Mouse (Mus musculus) embryonic facial prominence, embryonic 12.5 days (tissue): ENCODE data around the gene Gamt. TPM values are rescaled to one million over a fixed set of nuclear protein-coding genes. Genes with fewer than 3 reads are reported as not detected.
A peak's percentile ranks its signal among the peaks of the same experiment; 100 is the strongest.
"Not testable (repeated sequence)": the region's sequence is repeated elsewhere in the genome, so short reads cannot be mapped to it uniquely, and the experiment has no call there.

Experiments used
- ATAC-seq: fragments of 200-750 bp; cut with Nextera tagmentation; 2 replicates; pipeline ENCODE4 v1.8.0; 2017; ENCODE audit not compliant: insufficient number of reproducible peaks, insufficient read depth, low FRiP score, low TSS enrichment
- H3K27ac ChIP-seq: fragments of 300-500 bp; sonication (generic); 2 replicates; pipeline ENCODE4 v1.5.1; 2016; ENCODE audit warnings: mild to moderate bottlenecking
- H3K27me3 ChIP-seq: fragments of 300-500 bp; sonication (generic); 2 replicates; pipeline ENCODE4 v1.6.1; 2016; ENCODE audit warnings: mild to moderate bottlenecking, moderate library complexity
- H3K36me3 ChIP-seq: fragments of 300-500 bp; sonication (generic); 2 replicates; pipeline ENCODE4 v1.6.1; 2016; ENCODE audit warnings: mild to moderate bottlenecking
- H3K4me1 ChIP-seq: fragments of 300-500 bp; sonication (generic); 2 replicates; pipeline ENCODE4 v1.6.1; 2016
- H3K4me2 ChIP-seq: fragments of 300-500 bp; sonication (generic); replicated peaks from 2 replicates; pipeline ENCODE4 v1.6.1; 2016; ENCODE audit warnings: mild to moderate bottlenecking, moderate library complexity
- H3K4me3 ChIP-seq: fragments of 300-500 bp; sonication (generic); 2 replicates; pipeline ENCODE4 v1.5.1; 2016; ENCODE audit warnings: mild to moderate bottlenecking
- H3K9ac ChIP-seq: fragments of 300-500 bp; sonication (generic); 2 replicates; pipeline ENCODE4 v1.6.1; 2016; ENCODE audit warnings: mild to moderate bottlenecking, moderate library complexity
- H3K9me3 ChIP-seq: fragments of 300-500 bp; sonication (generic); 2 replicates; pipeline ENCODE4 v1.6.1; 2016; ENCODE audit warnings: mild to moderate bottlenecking, moderate library complexity
- WGBS: fragments of 180-500 bp; shearing (Covaris S2); methylation state at CpG from one replicate; pipeline ENCODE4 v1.1.7; 2016; 5-methylcytosine and 5-hydroxymethylcytosine counted together
- microRNA-seq: library from miRNA; unstranded; fragments of <30 nt; microRNA quantifications from one replicate; pipeline ENCODE4, GENCODE M21; 2017
- polyA plus RNA-seq: library from polyadenylated mRNA; unstranded; fragments of >200 nt; fragmentation: Nextera tagmentation; extraction: Ambion mirVana; gene quantifications from 2 replicates; pipeline ENCODE4 v1.2.1, GENCODE M21; 2016

Gene Gamt
- polyA plus RNA-seq, 1 experiment from 2014 or later, result 33.8 TPM

DNA sequence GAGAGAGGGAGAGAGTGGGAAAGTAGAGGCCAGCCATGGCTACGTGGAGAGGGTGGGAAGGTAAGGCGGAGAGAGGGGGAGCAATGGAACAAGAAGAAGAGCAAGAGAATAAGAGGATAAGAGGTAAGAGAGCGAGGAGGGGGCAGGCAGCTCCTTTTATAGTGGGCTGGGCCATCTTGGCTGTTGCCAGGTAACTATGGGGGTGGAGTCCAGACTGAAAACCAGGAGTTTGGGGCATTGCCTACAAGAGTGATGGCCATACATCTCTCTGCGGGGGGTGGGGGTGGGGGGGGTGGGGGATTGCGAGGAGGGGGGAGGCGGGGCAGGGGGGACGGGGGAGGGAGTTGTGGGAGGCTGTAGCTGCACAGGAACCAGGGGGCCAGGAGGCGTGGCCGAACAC lies 40.1 kb downstream of the Gamt start:
- Histone ChIP-seq H3K9ac (no peak overlapping the region), H3K9me3 (no peaks in the 10 kb centered on the region), H3K27ac (no peak overlapping the region), H3K36me3 (no peaks in the 10 kb centered on the region), H3K4me3 (no peak overlapping the region), H3K27me3 (no peaks in the 10 kb centered on the region), H3K4me1 (peaks cover 11% of the 10 kb centered on the region; the same call in 1 of the 2 replicates), H3K4me2 (no peak overlapping the region)
- ATAC-seq, result no peak
- 52% methylated on average over 6 of the region's 9 CpGs for WGBS

DNA sequence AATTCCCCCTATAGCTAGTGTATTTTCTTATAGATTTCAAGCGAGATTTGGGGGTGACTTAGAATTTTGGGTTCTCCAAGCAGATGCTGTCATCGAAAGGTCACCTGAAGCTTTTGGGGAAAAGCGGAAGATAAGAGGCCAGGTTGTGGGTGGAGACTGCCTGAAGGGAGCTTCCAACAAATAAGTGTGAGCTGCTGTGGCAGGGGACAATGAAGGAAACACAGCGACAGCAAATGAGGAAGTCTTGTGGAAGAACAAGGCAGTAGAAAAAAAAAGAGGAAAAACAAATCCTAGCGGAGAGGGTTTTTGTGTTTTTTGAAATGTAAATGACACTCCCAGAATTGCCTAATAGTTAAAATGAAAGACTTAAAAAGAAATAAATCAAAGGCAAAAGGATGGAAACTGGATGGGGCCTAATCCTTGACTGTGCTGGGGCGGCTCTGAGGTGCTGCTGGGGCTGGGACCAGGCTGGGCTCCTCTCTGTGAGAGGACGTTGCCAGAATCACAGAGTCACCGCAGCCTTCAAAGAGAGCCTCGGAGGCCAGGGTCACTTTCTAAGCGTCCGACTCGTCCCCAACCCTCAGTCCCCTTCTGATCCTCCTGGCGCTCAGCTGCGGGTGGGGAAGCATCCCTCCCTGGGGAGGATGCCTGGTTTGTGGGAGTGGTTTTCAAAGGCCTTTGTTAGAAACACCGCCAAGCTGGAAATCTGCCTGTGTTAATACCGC lies 45.6 kb downstream of the Gamt start:
- Histone ChIP-seq H3K36me3 (no peaks in the 10 kb centered on the region), H3K9me3 (no peaks in the 10 kb centered on the region), H3K4me1 (peaks cover 2% of the 10 kb centered on the region; the same call in 1 of the 2 replicates), H3K4me3 (no peak overlapping the region), H3K27ac (0 out of 2 replicates have a peak overlapping the region, but pooled peaks have one; percentile 3), H3K4me2 (no peak overlapping the region), H3K27me3 (no peaks in the 10 kb centered on the region), H3K9ac (no peak overlapping the region)
- no peak for ATAC-seq
- WGBS, result 23% methylated on average over 16 of the region's 16 CpGs

DNA sequence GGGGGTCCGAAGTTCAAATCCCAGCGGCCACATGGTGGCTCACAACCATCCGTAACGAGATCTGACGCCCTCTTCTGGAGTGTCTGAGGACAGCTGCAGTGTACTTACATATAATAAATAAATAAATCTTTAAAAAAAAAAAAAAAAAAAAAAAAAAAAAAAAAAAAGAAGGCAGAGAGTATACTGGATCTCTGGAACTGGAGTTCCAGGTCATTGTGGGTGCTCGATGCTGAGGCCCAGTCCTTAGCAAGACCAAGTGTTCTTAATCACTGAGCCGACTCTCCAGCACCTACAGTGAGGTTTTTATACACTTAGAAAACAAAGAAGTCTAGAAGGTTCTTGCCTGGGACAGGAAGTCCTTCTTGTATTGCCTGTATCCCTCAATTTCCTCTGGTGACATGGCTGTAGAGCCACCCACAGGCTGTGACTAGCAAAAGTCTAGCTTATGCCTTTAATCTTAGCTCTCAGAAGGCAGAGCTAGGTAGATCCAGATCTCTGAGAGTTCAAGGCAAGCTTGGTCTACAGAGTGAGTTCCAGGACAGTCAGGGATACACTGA lies 49.2 kb downstream of the Gamt start:
- not testable (repeated sequence) for H3K9me3 ChIP-seq, H3K4me2 ChIP-seq, H3K4me3 ChIP-seq, H3K36me3 ChIP-seq, H3K27ac ChIP-seq, ATAC-seq, H3K9ac ChIP-seq, H3K27me3 ChIP-seq
- H3K4me1 ChIP-seq, result peaks cover 10% of the 10 kb centered on the region
- 56% methylated on average over 7 of the region's 7 CpGs for WGBS

DNA sequence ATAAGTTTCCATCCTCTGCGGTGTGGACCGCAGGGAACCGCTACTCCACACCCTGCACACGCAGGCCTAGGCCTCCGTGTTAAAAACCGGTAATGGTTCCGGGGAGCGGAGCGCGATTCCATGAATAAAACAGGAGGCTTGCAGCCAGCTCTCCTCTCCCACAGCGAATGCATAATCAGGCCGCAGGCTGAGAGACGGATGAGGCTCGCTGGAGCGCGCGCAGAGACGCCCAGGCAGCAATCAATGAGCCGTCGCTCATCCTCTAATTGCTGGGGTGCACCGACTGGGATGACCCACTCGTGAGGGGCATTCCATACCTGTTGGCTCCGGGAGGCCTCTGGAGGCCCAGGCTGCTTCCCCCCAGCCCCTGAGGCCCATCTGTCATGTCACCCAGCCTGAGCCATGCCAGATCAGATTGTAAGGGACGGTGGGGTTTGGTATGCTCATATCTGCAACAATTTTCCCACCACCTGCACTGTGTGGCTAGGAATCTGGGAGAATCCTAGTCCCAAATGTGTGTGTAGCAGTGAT lies 51.9 kb downstream of the Gamt start:
- 0 out of 2 replicates have a peak, but pooled peaks have one; percentile 41 for ATAC-seq
- H3K4me2 ChIP-seq, result peak overlapping the region; percentile 18; the same call in 1 of the 2 replicates
- H3K4me1 ChIP-seq, result peaks cover 8% of the 10 kb centered on the region
- peaks cover 9% of the 10 kb centered on the region; the same call in 1 of the 2 replicates for H3K27me3 ChIP-seq
- H3K9ac ChIP-seq, result 0 out of 2 replicates have a peak overlapping the region, but pooled peaks have one; percentile 1
- H3K27ac ChIP-seq, result 0 out of 2 replicates have a peak overlapping the region, but pooled peaks have one; percentile 7
- H3K9me3 ChIP-seq, result no peaks in the 10 kb centered on the region
- no peaks in the 10 kb centered on the region for H3K36me3 ChIP-seq
- WGBS, result 13% methylated on average over 24 of the region's 24 CpGs
- no peak overlapping the region for H3K4me3 ChIP-seq

DNA sequence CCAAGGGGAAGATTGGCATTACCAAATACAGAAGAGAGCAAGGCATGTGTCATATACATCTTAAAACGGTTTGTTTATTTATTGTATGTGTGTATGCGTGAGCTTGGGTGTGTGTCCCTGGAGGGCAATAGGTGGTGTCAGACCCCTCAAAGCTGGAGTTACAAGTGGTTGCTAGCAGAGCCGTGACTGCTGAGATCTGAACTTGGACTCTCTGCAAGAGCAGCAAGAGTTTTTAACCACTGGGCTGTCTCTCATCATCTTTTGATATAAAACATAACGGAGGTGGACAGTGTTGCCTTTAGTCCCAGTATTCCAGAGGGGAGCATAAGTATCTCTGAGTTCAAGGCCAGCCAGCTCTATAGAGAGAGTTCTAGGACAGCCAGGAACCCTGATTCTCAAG lies 52.6 kb downstream of the Gamt start:
- 70% methylated on average over 4 of the region's 4 CpGs for WGBS
- Histone ChIP-seq H3K9me3 (no peaks in the 10 kb centered on the region), H3K27ac (no peak overlapping the region), H3K36me3 (no peaks in the 10 kb centered on the region), H3K4me2 (no peak overlapping the region), H3K4me3 (no peak overlapping the region), H3K27me3 (peaks cover 9% of the 10 kb centered on the region; the same call in 1 of the 2 replicates), H3K9ac (0 out of 2 replicates have a peak overlapping the region, but pooled peaks have one; percentile 1), H3K4me1 (peaks cover 8% of the 10 kb centered on the region)
- no peak for ATAC-seq

Small RNA genes lying within 50 kb of the gene (microRNA-seq; reads per million reads assigned to microRNA genes)
- 0.73 reads per million for gene Mir6911

Other genes with a start within 250 kb of the Gamt start
- 7.1 and 8.1 TPM in 2 replicates for gene Arhgap45, start 244.4 kb downstream of the Gamt start, polyA plus RNA-seq
- 227 and 245 TPM in 2 replicates for gene Polr2e, start 221.2 kb downstream of the Gamt start, polyA plus RNA-seq
- 475 and 505 TPM in 2 replicates for gene Gpx4, start 213.8 kb downstream of the Gamt start, polyA plus RNA-seq
- 15.2 and 16.1 TPM in 2 replicates for gene Sbno2, start 155.4 kb downstream of the Gamt start, polyA plus RNA-seq
- gene Stk11, start 145.2 kb downstream of the Gamt start, polyA plus RNA-seq, result 17.2 and 18.5 TPM in 2 replicates
- gene Atp5d, start 122.4 kb downstream of the Gamt start, polyA plus RNA-seq, result 457 and 481 TPM in 2 replicates
- 8.4 and 8.5 TPM in 2 replicates for gene Cbarp, start 120.2 kb downstream of the Gamt start, polyA plus RNA-seq
- 33.4 and 35.1 TPM in 2 replicates for gene Midn, start 112.7 kb downstream of the Gamt start, polyA plus RNA-seq
- 151 and 159 TPM in 2 replicates for gene Cirbp, start 95.0 kb downstream of the Gamt start, polyA plus RNA-seq
- gene 1600002K03Rik, start 88.1 kb downstream of the Gamt start, polyA plus RNA-seq, result 11.6 and 13.0 TPM in 2 replicates
- 55.8 and 56.9 TPM in 2 replicates for gene Efna2, start 81.5 kb downstream of the Gamt start, polyA plus RNA-seq
- 85.1 and 93.4 TPM in 2 replicates for gene Mum1, start 34.6 kb downstream of the Gamt start, polyA plus RNA-seq
- 260 and 269 TPM in 2 replicates for gene Ndufs7, start 11.9 kb downstream of the Gamt start, polyA plus RNA-seq
- gene Dazap1, start 474 bp upstream of the Gamt start, polyA plus RNA-seq, result 70.7 and 71.8 TPM in 2 replicates
- gene Rps15, start 31.4 kb upstream of the Gamt start, polyA plus RNA-seq, result 851 and 902 TPM in 2 replicates
- 18.3 and 21.7 TPM in 2 replicates for gene Apc2, start 35.0 kb upstream of the Gamt start, polyA plus RNA-seq
- 50.0 and 50.3 TPM in 2 replicates for gene 2310011J03Rik, start 59.5 kb upstream of the Gamt start, polyA plus RNA-seq
- gene Pcsk4, start 68.5 kb upstream of the Gamt start, polyA plus RNA-seq, result 4.5 and 5.1 TPM in 2 replicates
- gene Reep6, start 68.9 kb upstream of the Gamt start, polyA plus RNA-seq, result 4.2 and 5.7 TPM in 2 replicates
- gene Adamtsl5, start 87.4 kb upstream of the Gamt start, polyA plus RNA-seq, result 1.0 and 2.2 TPM in 2 replicates
- gene Plk5, start 95.4 kb upstream of the Gamt start, polyA plus RNA-seq, result 0.87 and 1.2 TPM in 2 replicates
- 13.1 and 14.9 TPM in 2 replicates for gene Mex3d, start 126.6 kb upstream of the Gamt start, polyA plus RNA-seq
- 332 and 349 TPM in 2 replicates for gene Mbd3, start 138.5 kb upstream of the Gamt start, polyA plus RNA-seq
- gene Uqcr11, start 145.8 kb upstream of the Gamt start, polyA plus RNA-seq, result 403 and 464 TPM in 2 replicates
- gene Tcf3, start 172.6 kb upstream of the Gamt start, polyA plus RNA-seq, result 251 and 258 TPM in 2 replicates
- 0.10 and 0.13 TPM in 2 replicates for gene Onecut3, start 233.8 kb upstream of the Gamt start, polyA plus RNA-seq